ENCODE assay signal across 8 mouse cellular contexts in genomic region chr12:108221206-108221605, GRCm38 (mm10). TPM values are rescaled to one million over a fixed set of nuclear protein-coding genes. Genes with fewer than 3 reads are reported as not detected.
DNase-seq lines count a peak whose midpoint lies in the region; ATAC-seq lines count a peak whose summit lies in the region.

No protein-coding gene starts in this region.

- H3K4me2 ChIP-seq in kidney, embryonic 16.5 days (replicated peaks; ENCODE audit: low read depth, low read length) = no peak overlapping the region
- H3K4me2 ChIP-seq in forebrain, embryonic 13.5 days = no peak overlapping the region
- no peak overlapping the region for H3K4me2 ChIP-seq in midbrain, embryonic 11.5 days

- no peaks in the 10 kb centered on the region for H3K9me3 ChIP-seq in kidney, embryonic 16.5 days (ENCODE audit: low read length)
- H3K9me3 ChIP-seq in forebrain, embryonic 13.5 days (replicated peaks) = no peaks in the 10 kb centered on the region
- H3K9me3 ChIP-seq in midbrain, embryonic 11.5 days (ENCODE audit: control insufficient read depth, low read length) = no peaks in the 10 kb centered on the region

- peak; percentile 55 for DNase-seq in kidney, postnatal 10 days
- peak; percentile 57 to 64 for DNase-seq in cerebellum, adult 18-20 months
- DNase-seq in midbrain, embryonic 11.5 days (ENCODE audit: low spot score, missing footprints) = peak; percentile 91
- no peak for DNase-seq in spleen, postnatal 4 days (ENCODE audit: low spot score in 2 of 2)
- DNase-seq in spleen, adult 12 weeks (ENCODE audit: low spot score) = no peak
- no peak for DNase-seq in right cerebral cortex, postnatal 36 days (ENCODE audit: low spot score in 2 of 2)

- H3K4me1 ChIP-seq in kidney, embryonic 16.5 days (ENCODE audit: insufficient read depth, low read length) = peaks cover 59% of the 10 kb centered on the region
- H3K4me1 ChIP-seq in forebrain, embryonic 13.5 days = peaks cover 91% of the 10 kb centered on the region
- H3K4me1 ChIP-seq in midbrain, embryonic 11.5 days (ENCODE audit: control insufficient read depth, insufficient read depth, low read length) = peaks cover 42% of the 10 kb centered on the region

- ATAC-seq in kidney, embryonic 16.5 days (ENCODE audit: low FRiP score, low TSS enrichment) = no peak
- peak; percentile 31; the same call in 1 of the 2 replicates for ATAC-seq in forebrain, embryonic 13.5 days
- ATAC-seq in midbrain, embryonic 11.5 days (ENCODE audit: low FRiP score) = peak; percentile 16

- 44% methylated on average over 10 of the region's 10 CpGs for WGBS in kidney, embryonic 16.5 days
- 52% methylated on average over 10 of the region's 10 CpGs for WGBS in forebrain, embryonic 13.5 days
- WGBS in midbrain, embryonic 11.5 days = 67% methylated on average over 10 of the region's 10 CpGs

- H3K4me3 ChIP-seq in kidney, embryonic 16.5 days (ENCODE audit: low read length) = no peak overlapping the region
- H3K4me3 ChIP-seq in forebrain, embryonic 13.5 days = no peak overlapping the region
- no peak overlapping the region for H3K4me3 ChIP-seq in midbrain, embryonic 11.5 days (ENCODE audit: low read depth, low read length)

- no peak overlapping the region for H3K27ac ChIP-seq in kidney, embryonic 16.5 days (ENCODE audit: low read length)
- H3K27ac ChIP-seq in forebrain, embryonic 13.5 days = peak overlapping the region; percentile 54; the same call in 1 of the 2 replicates
- H3K27ac ChIP-seq in midbrain, embryonic 11.5 days (ENCODE audit: low read depth, low read length) = no peak overlapping the region

- no peaks in the 10 kb centered on the region for H3K27me3 ChIP-seq in kidney, embryonic 16.5 days (ENCODE audit: insufficient read depth, low read length)
- H3K27me3 ChIP-seq in forebrain, embryonic 13.5 days = 0 out of 2 replicates have a peak, but pooled peaks cover 3% of the 10 kb centered on the region
- H3K27me3 ChIP-seq in midbrain, embryonic 11.5 days (ENCODE audit: control insufficient read depth, insufficient read depth, low read length) = no peaks in the 10 kb centered on the region

- no peaks in the 10 kb centered on the region for H3K36me3 ChIP-seq in kidney, embryonic 16.5 days (ENCODE audit: insufficient read depth, low read length)
- H3K36me3 ChIP-seq in forebrain, embryonic 13.5 days (ENCODE audit: poor library complexity, severe bottlenecking) = no peaks in the 10 kb centered on the region
- H3K36me3 ChIP-seq in midbrain, embryonic 11.5 days (ENCODE audit: control insufficient read depth, insufficient read depth, low read length) = no peaks in the 10 kb centered on the region

- H3K9ac ChIP-seq in kidney, embryonic 16.5 days (replicated peaks; ENCODE audit: low read length) = no peak overlapping the region
- peak overlapping the region; percentile 30; the same call in 1 of the 2 replicates for H3K9ac ChIP-seq in forebrain, embryonic 13.5 days
- H3K9ac ChIP-seq in midbrain, embryonic 11.5 days (ENCODE audit: low read length) = no peak overlapping the region

RNA-seq across cellular contexts. Expression of gene Ccnk, which starts 41.8 kb away (rescaled TPM):
- polyA plus RNA-seq in kidney, embryonic 16.5 days (2015; fragmentation: Nextera tagmentation; extraction: Ambion mirVana) = 2.4 and 3.1 TPM in 2 replicates
- polyA plus RNA-seq in forebrain, embryonic 13.5 days (2015; fragmentation: Nextera tagmentation; extraction: Ambion mirVana) = 4.5 and 5.3 TPM in 2 replicates
- 8.1 and 9.0 TPM in 2 replicates for polyA plus RNA-seq in midbrain, embryonic 11.5 days (2014; fragmentation: Nextera tagmentation; extraction: Ambion mirVana)

RNA-seq across cellular contexts. Expression of gene Setd3, which starts 42.1 kb away (rescaled TPM):
- polyA plus RNA-seq in kidney, embryonic 16.5 days (2015; fragmentation: Nextera tagmentation; extraction: Ambion mirVana) = 89.1 and 92.4 TPM in 2 replicates
- polyA plus RNA-seq in forebrain, embryonic 13.5 days (2015; fragmentation: Nextera tagmentation; extraction: Ambion mirVana) = 90.0 and 91.6 TPM in 2 replicates
- 83.3 and 92.0 TPM in 2 replicates for polyA plus RNA-seq in midbrain, embryonic 11.5 days (2014; fragmentation: Nextera tagmentation; extraction: Ambion mirVana)

RNA-seq across cellular contexts. Expression of gene Ccdc85c, which starts 54.0 kb away (rescaled TPM):
- 5.3 and 6.8 TPM in 2 replicates for polyA plus RNA-seq in kidney, embryonic 16.5 days (2015; fragmentation: Nextera tagmentation; extraction: Ambion mirVana)
- 16.2 and 17.4 TPM in 2 replicates for polyA plus RNA-seq in forebrain, embryonic 13.5 days (2015; fragmentation: Nextera tagmentation; extraction: Ambion mirVana)
- 19.2 and 20.4 TPM in 2 replicates for polyA plus RNA-seq in midbrain, embryonic 11.5 days (2014; fragmentation: Nextera tagmentation; extraction: Ambion mirVana)

Comparison
In these comparisons a context has a peak if more than half of its experiments do, and no peak if none do; other contexts are left out.
1. DNase-seq: peak in kidney, postnatal 10 days (single experiment), cerebellum, adult 18-20 months (2 of 2) and midbrain, embryonic 11.5 days (single experiment); none in spleen, postnatal 4 days (0 of 2), spleen, adult 12 weeks (single experiment) and right cerebral cortex, postnatal 36 days (0 of 2).